Mouse (Mus musculus) left cerebral cortex, postnatal 36 days (tissue): ENCODE measurements around the gene 4930467E23Rik. TPM values are rescaled to one million over a fixed set of nuclear protein-coding genes. Genes with fewer than 3 reads are reported as not detected.
"Not testable (repeated sequence)": the region's sequence is repeated elsewhere in the genome, so short reads cannot be mapped to it uniquely, and the experiment has no call there.

Source experiments
- DNase-seq, 2 experiments: peaks; one replicate each; pipeline ENCODE4 v3.0.0; 2021 to 2022; ENCODE audit warnings: low spot score in 2 of 2, mixed read lengths in 1 of 2
- intact Hi-C: fragments of 180-260 bp; cut with DNase I; formaldehyde crosslinking; loops from one replicate; pipeline ENCODE4 v1.15.1; 2025
- total RNA-seq, 2 experiments: library from RNA; stranded (reverse); gene quantifications; 2 replicates each; pipeline ENCODE4 v1.2.3; 2021

The 4930467E23Rik gene
- total RNA-seq, 2 experiments from 2014 or later: 0.37 to 0.70 TPM

GRCm38 (mm10) chr8:19707761-19708443 lies 21.5 kb upstream of the 4930467E23Rik start:
- DNase-seq, intact Hi-C loops: not testable (repeated sequence)

GRCm38 (mm10) chr8:19708976-19709375 lies 20.4 kb upstream of the 4930467E23Rik start:
- intact Hi-C loops, DNase-seq: not testable (repeated sequence)

GRCm38 (mm10) chr8:19709488-19709887 lies 19.9 kb upstream of the 4930467E23Rik start:
- DNase-seq, intact Hi-C loops: not testable (repeated sequence)

- intact Hi-C loops, DNase-seq: not testable (repeated sequence)
Observed at GRCm38 (mm10) chr8:19711171-19711860, 18.1 kb upstream of the 4930467E23Rik start.

GRCm38 (mm10) chr8:19712227-19712750 lies 17.1 kb upstream of the 4930467E23Rik start:
- intact Hi-C loops, DNase-seq: not testable (repeated sequence)

GRCm38 (mm10) chr8:19712816-19713215 lies 16.6 kb upstream of the 4930467E23Rik start:
- DNase-seq, intact Hi-C loops: not testable (repeated sequence)

GRCm38 (mm10) chr8:19713232-19713834 lies 16.0 kb upstream of the 4930467E23Rik start:
- DNase-seq, intact Hi-C loops: not testable (repeated sequence)

GRCm38 (mm10) chr8:19714426-19714825 lies 14.9 kb upstream of the 4930467E23Rik start:
- intact Hi-C loops, DNase-seq: not testable (repeated sequence)

GRCm38 (mm10) chr8:19715266-19715665 lies 14.1 kb upstream of the 4930467E23Rik start:
- DNase-seq, intact Hi-C loops: not testable (repeated sequence)

GRCm38 (mm10) chr8:19717851-19718250 lies 11.5 kb upstream of the 4930467E23Rik start:
- DNase-seq, intact Hi-C loops: not testable (repeated sequence)

GRCm38 (mm10) chr8:19719513-19719912 lies 9.9 kb upstream of the 4930467E23Rik start:
- DNase-seq, intact Hi-C loops: not testable (repeated sequence)

GRCm38 (mm10) chr8:19724871-19725270 lies 4.5 kb upstream of the 4930467E23Rik start:
- intact Hi-C loops, DNase-seq: not testable (repeated sequence)

GRCm38 (mm10) chr8:19751773-19752172 lies 22.4 kb downstream of the 4930467E23Rik start:
- DNase-seq, intact Hi-C loops: not testable (repeated sequence)

GRCm38 (mm10) chr8:19754178-19754577 lies 24.8 kb downstream of the 4930467E23Rik start:
- intact Hi-C loops, DNase-seq: not testable (repeated sequence)

- intact Hi-C loops, DNase-seq: not testable (repeated sequence)
Observed at GRCm38 (mm10) chr8:19754961-19755360, 25.6 kb downstream of the 4930467E23Rik start.

GRCm38 (mm10) chr8:19761660-19762059 lies 32.3 kb downstream of the 4930467E23Rik start:
- DNase-seq, intact Hi-C loops: not testable (repeated sequence)

GRCm38 (mm10) chr8:19762860-19763592 lies 33.6 kb downstream of the 4930467E23Rik start:
- intact Hi-C loops, DNase-seq: not testable (repeated sequence)

- DNase-seq, intact Hi-C loops: not testable (repeated sequence)
Observed at GRCm38 (mm10) chr8:19765531-19765930, 36.2 kb downstream of the 4930467E23Rik start.

- DNase-seq: not testable (repeated sequence)
Observed at GRCm38 (mm10) chr8:19773461-19773860, 44.1 kb downstream of the 4930467E23Rik start.

More at GRCm38 (mm10) chr8:19773461-19773860, 44.1 kb downstream of the 4930467E23Rik start:
- intact Hi-C loops: not testable (repeated sequence)
